Mouse (Mus musculus) lung, postnatal 10 days (tissue): ENCODE results near the gene Glis3.
A peak's percentile ranks its signal among the peaks of the same experiment; 100 is the strongest.

ENCODE experiments used
- DNase-seq: peaks from one replicate; pipeline ENCODE4 v3.0.0; 2021

Glis3 gene

GRCm38 (mm10) chr19:28679776-28680391, at the start of gene Glis3:
Glis3 (minus strand) TSS chr19:28680077.
- peak; percentile 82 for DNase-seq

DNA sequence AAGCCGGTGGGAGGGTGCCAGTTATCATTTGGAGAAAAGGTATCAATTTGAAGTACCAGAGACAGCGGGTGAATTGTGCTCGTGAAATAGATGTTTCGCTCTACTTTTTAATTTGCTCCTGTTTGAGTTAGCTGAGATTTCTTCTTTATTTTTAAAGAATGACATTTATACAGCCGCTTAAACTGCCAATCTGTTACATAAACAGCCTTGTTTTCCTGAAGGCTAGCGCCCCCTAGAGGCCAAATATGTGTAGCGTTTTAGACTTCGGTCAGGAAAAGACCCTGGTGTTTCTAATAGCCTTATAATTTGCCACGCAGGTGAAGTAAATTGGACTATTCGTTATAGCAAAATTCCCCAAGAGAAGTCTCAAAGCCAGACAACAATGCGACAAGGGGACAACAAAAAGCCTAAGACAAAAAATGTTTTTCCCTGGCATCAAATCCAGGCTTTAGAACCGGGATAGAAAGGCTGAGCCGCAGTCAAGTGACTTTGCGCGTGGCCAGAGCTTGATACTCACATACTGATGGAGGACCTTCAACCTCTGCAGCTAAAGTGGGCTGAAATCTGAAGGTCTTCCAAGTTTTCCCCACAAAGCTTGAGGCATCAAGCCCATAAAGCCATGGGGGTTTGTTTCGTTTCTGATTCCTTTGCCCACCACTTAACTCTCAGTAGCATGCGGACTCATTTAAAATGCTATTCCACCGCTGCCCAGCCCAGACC, 46.4 kb upstream of the Glis3 start:
- peak; percentile 75 for DNase-seq

DNA sequence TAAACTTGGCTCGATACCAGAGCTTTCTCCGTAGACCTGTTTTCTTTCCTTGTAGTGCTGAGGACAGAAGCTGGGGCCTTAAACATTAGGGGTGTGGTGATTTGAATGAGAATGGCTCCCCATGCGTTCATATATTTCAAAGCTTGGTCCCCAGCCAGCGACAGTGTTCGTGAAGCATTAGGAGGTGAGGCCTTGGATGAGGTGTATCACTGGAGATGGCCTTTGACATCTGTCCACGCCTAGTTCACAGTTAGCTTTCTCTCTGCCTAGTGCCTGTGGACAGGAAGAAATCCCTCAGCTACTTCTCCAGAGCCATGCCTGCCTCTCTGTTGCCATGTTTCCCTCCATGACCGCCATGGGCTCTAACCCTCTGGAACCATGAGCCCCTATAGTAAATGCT, 44.8 kb upstream of the Glis3 start:
- no peak for DNase-seq

DNA sequence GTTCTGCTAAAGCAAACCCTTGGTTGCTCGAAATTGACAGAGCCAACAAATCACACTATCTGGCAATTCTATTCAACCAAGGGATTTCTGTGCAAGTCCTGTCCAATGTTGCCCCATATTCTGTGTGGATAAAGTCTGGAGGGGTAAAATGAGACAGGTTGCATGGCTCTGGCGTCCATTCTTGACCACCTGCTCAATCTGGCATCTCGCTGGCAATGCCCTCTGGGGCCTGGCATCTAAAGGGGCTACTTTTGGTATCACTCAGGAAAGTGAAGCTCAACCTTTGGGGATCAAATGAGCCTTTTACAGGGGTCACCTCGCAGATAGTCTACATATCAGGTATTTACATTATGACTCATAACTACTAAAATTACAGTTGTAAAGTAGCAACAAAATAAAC, 42.7 kb upstream of the Glis3 start:
- no peak for DNase-seq

- DNase-seq: no peak
Observed at GRCm38 (mm10) chr19:28721834-28722233, 42.0 kb upstream of the Glis3 start.

DNA sequence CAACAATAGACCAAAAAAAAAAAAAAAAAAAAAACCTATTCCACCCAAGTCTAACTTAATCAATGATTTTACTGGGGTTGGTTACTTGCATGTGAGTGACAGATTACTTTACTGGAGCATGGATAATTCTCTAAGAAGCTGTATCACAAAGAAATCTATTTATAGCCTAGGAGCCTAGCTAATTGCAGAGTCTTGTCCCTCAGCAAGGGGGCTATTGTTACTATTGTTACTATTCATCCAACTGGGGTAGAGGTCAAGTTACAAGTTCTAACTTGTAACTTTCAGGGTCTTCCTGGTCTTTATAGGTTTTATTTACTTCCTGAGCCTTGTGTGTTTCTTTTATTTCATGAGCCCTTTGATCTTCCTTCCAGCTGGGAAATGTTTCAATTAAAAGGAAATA, 40.1 kb upstream of the Glis3 start:
- no peak for DNase-seq

DNA sequence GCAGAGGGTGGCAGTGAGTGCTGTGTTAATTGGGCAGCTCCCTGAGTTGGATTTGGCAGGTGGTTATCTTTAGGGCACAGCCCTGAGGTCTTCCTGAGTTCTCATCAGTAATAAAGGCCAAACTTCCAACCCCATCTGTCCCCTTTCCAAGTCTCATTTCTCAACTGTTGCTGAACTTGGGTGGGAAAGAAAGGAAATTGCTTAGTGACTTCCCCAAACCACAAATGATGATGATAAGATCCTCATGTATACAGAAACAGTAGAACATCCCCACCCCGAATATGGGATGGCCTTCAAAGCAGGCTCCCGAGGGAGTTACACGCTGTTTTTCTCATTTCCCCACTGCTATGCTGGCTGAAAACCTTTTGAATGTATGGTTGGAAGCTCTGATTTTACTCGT, 34.8 kb upstream of the Glis3 start:
- DNase-seq: peak; percentile 15

DNA sequence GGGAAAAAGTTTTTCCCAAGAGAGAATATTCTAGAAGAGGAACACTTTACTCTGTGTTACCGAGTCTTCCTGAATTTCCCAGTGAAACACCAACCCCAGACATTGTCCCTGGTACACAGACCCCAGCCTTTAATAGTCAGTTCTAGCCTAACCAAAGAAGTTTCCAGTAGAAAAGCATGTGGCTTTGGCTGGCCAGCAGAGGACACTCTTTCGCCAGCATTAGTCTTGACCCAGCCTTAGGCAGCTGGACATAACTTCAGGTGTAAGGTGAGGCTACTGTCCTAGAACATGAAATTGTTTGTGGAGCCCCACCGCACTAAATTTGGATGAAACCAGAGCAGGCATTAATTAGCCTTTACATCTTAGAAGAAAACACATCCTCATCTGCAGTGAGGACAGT, 17.8 kb upstream of the Glis3 start:
- no peak for DNase-seq

- no peak for DNase-seq
Observed at GRCm38 (mm10) chr19:28686398-28686797, 6.5 kb upstream of the Glis3 start.

DNA sequence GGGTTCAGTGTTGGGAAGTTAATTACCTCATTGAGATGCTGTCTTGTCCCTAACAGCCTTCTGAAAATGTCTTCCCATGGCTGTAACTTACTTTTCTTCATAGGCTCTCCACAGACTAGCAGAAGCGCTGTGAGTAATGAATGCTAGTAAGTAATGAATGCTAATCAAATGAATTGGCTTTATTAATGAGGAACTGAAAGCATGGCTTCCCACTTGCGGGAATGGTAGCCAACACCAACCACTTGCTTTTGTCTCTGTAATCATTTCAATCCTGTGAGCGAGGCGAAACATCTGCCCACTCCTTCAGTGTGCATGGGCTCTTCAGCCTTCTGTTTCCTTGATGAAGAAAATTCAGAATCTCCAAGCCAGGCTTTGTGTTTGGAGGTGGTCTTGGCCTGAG, 5.6 kb upstream of the Glis3 start:
- DNase-seq: no peak

- no peak for DNase-seq
Observed at GRCm38 (mm10) chr19:28684347-28684746, 4.5 kb upstream of the Glis3 start.

DNA sequence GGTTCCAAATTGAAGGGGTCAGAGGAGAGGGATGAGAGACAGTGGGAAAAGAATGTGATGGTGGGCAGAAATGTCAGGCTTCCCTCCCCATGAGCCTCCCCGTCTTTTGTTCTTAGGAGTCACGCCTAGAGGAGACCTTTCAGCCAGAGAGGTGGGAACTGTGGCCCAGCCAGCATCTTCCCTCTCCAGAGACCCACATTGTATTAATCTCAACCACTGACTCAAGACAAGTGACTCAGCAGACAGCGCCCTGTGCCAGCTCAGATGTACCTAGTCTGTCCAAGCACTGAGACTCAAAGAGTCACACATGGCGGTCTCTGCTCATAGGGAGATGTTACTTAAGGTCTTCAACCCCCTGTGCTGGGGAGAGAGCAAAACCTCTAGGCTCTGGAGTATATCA, 3.5 kb upstream of the Glis3 start:
- DNase-seq: no peak

- DNase-seq: no peak
Observed at GRCm38 (mm10) chr19:28679291-28679775, 544 bp downstream of the Glis3 start.

DNA sequence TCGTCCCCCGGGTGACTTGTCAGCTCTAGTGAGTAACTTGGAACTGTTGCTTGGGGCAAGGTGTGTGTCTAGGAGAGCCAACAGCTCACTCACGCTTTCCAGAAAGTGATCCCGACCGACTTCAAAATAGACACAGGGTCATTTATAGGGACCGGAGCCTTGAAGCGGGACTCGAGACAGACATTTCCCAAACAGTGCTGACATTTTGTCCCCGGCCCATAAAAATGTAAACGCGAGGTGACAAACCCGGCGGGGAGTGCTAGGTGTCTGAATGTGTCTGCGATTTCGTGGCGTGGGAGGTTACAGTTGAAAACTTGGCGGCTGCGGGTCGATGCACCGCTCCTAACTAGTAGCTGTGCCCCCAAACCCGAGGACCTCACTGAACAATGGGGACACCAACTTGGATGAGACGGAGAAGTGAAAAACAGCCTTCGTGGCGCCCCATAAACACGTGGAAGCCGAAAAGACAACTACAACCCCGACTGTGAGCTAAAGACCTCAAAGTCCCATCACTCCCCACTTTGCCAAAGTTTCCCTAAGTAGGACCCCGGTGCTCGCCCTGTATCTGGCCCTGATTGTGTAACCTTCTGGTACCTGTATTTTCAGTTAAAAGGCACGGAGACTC, 1.1 kb downstream of the Glis3 start:
- DNase-seq: peak; percentile 9

GRCm38 (mm10) chr19:28677728-28678438, 2.0 kb downstream of the Glis3 start:
- peak; percentile 72 for DNase-seq

DNA sequence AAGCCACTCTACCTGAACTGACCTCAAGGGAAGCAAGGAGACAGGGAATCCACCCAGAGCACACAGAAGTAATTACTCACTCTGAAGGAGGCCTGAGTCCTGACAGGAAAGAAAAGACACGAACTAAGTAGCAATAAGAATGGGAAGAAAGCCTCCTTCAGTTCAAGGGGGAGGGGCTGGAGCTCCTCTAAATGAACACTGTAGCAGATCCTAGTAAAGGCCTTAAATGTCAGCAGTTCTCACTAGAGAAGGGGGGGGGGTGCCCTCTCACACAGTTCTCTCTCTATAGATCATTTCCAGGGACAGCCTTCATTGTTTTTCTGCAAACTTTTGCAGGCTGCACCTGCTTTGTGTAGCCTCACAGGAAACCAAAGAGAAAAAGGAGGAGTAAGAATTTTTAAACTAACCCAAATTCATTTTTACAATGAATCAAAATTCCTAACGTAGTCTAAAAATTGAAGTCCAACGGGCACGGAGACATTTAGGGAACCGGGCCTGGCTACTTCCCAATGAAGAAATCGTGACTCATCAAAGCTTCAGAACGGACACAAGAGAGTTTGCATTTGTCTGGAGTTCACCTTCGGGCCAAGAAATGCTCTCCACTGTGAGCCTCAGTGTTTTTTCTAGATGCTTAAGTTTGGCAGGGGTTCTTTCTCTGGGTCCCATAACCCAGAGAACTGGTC, 2.7 kb downstream of the Glis3 start:
- DNase-seq: peak; percentile 26

GRCm38 (mm10) chr19:28663781-28664180, 16.1 kb downstream of the Glis3 start:
- peak; percentile 28 for DNase-seq

GRCm38 (mm10) chr19:28663148-28663547, 16.7 kb downstream of the Glis3 start:
- no peak for DNase-seq

- no peak for DNase-seq
Observed at GRCm38 (mm10) chr19:28662474-28662873, 17.4 kb downstream of the Glis3 start.

GRCm38 (mm10) chr19:28660912-28661311, 19.0 kb downstream of the Glis3 start:
- no peak for DNase-seq

DNA sequence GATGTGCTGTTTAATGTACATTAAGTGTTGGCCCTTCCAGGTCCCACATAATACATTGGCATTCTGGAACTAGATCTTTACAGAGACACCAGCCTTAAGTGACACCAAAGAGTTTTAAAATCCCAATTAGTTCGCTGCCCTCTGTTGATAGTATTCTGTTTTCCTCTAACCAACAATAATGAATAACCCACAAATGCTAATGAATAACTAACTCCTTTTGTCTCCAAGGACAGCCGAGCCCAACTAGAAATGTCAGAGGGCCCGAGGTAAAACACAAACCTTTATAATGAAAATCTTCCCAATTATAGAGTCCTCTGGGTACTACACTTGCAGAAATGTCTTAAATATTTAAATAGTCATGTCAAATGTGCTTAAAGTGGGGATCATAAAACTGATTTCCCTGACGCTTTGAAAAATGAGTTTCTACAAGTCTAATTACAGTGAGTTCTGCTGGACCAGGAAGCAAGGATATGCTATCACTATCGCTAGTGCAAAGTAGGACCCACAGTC, 22.1 kb downstream of the Glis3 start:
- DNase-seq: no peak

DNA sequence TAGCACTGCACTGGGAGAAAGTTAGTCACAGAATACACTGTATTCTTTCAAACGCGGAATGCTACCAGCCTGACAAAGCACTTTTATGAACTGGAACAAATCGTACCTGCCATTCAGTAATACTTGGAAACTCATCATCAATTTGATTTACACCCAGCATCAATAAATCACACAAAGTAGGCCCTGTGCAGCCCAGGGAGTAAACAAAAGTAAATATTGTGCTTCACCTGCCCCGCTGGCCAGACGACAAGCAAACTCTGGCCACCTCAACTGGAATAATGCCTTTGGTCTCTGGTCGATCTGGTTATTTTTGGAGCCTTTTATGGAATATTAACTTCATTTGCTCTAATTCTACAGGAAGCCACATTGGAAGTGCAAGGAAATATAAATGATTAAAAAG, 23.0 kb downstream of the Glis3 start:
- no peak for DNase-seq

- DNase-seq: no peak
Observed at GRCm38 (mm10) chr19:28655166-28655565, 24.7 kb downstream of the Glis3 start.
